Mouse (Mus musculus) right cerebral cortex, postnatal 10 days (tissue): Measurements from ENCODE around the gene 1700047I17Rik2.
"Not testable (repeated sequence)": the region's sequence is repeated elsewhere in the genome, so short reads cannot be mapped to it uniquely, and the experiment has no call there.

ENCODE experiments used
- DNase-seq, 2 experiments: peaks; one replicate each; pipeline ENCODE4 v3.0.0; 2021; ENCODE audit warnings: low spot score in 2 of 2

Gene 1700047I17Rik2

DNA sequence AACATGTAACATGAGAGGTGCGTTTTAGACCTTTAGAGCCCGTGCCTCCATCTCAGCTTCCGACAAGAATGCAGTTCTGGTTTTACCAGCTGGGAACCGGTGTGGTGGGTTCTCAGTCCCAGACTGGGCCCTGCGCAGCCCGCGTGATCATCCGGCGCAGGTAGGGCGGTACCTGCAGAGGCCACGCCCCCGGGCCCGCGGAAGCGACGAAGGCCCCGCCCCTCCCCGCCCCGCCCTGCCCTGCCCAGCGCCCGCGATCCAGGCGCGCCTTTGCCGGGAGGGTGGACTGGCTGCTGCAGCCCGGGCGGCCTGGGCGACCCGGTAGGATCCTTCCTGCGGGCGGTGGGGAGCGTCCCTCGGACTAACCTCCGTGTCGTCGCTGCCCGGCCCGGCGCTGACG, at the start of gene 1700047I17Rik2:
Gene 1700047I17Rik2, plus strand, starts transcription at position 287 of the 400 bp plus-strand sequence.
- not testable (repeated sequence) for DNase-seq

DNA sequence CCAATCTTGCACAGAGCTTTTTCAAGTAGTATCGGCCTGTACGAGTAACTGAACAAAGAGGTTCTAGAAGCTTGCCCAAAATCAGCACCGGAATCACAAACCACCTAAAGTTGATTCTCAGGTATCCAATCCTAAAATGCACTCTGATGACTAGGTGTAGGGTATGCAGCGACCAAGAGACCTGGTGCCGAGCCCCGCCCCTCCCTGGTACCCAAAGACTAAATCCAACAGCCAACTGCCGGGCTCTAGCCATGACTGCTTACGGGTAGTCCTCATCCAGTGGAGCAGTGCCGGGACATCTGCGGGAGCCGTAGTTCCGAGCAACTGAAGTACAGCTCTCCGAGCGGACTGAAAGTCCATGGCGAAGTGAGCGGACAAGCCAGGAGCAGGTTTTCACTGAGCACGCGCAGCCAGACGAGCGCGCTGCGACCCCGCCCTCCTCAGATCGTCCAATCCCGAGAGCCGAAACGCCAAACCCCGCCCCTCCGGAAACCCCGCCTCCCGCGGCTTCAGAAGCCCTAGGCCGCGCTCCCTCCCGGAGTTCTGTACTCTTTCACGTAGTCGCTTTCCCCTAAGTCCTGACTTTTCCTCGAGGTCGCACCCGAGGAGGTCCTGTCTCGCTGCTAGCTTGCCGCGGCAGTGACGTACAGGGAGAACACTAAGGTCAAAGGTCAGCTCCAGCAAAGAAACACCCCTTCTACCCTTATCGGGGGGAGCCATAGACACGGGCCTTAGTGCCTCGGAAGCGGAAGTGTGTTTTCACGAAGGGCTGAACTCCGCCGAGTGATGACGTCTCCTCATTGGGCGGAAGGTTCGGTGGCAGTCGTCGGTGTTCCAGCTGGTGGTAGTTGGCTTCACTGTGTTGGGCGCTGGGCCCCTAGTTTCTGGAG, 44.6 kb upstream of the 1700047I17Rik2 start, which contains the start of gene Srp54b:
Gene Srp54b, plus strand, starts transcription at position 546 of the 890 bp plus-strand sequence.
- not testable (repeated sequence) for DNase-seq

GRCm38 (mm10) chr12:55155449-55155783, 44.0 kb upstream of the 1700047I17Rik2 start:
- not testable (repeated sequence) for DNase-seq

GRCm38 (mm10) chr12:55167034-55167557, 32.3 kb upstream of the 1700047I17Rik2 start:
- not testable (repeated sequence) for DNase-seq

- DNase-seq = not testable (repeated sequence)
Observed at GRCm38 (mm10) chr12:55187686-55188085, 11.7 kb upstream of the 1700047I17Rik2 start.

DNA sequence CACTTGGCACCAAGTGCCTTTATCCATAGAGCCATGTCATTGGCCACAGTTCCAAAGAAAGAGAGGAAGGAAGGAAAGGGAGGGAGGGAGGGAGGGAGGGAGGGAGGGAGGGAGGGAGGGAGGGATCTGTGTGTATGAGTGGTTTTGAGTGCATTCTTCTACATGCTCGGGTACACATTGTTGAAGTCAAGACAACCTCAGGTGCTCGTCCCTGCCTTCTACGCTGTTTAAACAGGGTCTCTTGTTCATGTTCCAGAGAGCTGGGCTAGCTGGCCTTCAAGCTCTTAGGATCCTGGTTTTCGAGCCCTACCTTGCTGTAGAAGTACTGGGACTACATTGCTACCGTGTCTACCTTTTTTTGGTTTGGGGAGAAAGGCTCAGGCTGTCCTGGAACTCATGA, 10.3 kb upstream of the 1700047I17Rik2 start:
- not testable (repeated sequence) for DNase-seq

DNA sequence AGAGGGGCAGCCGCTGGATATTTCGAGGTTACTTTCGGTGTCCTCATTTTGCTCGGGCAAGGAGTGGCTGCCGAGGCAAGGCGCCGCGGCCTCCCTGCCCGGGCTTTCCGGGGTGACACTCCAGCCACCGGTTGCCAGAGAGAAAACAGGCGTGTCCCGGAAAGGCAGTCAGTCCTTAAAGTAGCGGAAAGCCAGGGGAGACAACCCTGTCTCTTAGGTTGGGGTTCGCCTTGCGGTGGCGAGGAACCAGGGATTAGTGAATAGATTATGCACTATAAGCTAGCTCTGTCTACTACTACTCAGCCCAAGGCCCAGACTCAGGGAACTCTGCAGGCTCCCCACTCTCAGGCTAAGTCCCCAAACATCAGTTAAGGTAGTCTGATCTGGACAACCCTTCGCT, 407 bp downstream of the 1700047I17Rik2 start:
- DNase-seq = not testable (repeated sequence)

DNA sequence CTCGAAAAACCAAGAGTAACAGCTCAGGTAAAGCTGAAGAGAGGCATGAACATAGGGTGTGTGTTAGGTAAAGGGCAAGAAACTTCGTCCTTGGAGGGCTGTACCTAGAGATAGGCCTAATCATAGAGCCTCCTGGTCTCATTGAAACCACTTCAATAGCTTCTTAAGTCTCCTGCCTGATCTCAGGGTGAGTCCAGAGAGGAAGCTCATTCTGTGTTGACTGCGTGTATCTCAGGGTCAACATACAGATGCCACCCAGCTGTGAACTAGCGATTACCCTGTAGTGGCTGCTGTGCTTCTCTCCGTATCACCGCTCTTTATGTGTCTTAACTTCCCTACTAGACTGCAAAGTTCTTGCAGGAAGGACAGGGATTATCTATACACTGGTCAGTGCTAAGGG, 13.6 kb downstream of the 1700047I17Rik2 start:
- DNase-seq = not testable (repeated sequence)

DNA sequence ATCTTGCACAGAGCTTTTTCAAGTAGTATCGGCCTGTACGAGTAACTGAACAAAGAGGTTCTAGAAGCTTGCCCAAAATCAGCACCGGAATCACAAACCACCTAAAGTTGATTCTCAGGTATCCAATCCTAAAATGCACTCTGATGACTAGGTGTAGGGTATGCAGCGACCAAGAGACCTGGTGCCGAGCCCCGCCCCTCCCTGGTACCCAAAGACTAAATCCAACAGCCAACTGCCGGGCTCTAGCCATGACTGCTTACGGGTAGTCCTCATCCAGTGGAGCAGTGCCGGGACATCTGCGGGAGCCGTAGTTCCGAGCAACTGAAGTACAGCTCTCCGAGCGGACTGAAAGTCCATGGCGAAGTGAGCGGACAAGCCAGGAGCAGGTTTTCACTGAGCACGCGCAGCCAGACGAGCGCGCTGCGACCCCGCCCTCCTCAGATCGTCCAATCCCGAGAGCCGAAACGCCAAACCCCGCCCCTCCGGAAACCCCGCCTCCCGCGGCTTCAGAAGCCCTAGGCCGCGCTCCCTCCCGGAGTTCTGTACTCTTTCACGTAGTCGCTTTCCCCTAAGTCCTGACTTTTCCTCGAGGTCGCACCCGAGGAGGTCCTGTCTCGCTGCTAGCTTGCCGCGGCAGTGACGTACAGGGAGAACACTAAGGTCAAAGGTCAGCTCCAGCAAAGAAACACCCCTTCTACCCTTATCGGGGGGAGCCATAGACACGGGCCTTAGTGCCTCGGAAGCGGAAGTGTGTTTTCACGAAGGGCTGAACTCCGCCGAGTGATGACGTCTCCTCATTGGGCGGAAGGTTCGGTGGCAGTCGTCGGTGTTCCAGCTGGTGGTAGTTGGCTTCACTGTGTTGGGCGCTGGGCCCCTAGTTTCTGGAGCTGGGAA, 30.5 kb downstream of the 1700047I17Rik2 start, which contains the start of gene Srp54c:
Gene Srp54c, plus strand, starts transcription at position 543 of the 894 bp plus-strand sequence.
- DNase-seq = not testable (repeated sequence)

GRCm38 (mm10) chr12:55230520-55230861, 31.1 kb downstream of the 1700047I17Rik2 start:
- DNase-seq = not testable (repeated sequence)

DNA sequence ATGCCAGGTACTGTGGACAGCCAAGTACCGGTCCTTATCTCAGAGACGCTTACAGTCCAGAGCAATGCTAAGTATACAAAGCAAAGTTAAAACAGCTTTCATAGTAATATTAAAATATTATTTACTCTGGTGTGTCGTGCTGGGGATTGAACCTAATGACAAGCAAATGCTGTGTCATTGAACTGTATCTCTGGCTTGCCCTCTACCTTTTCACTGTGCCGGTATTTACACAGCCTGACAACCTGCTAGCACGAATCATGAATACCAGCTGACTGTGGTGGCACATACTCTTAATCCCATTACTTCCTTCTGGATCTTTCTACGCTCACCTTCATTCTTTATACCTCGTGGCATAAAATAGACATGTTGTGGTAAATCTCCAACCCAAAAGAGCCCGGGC, 42.9 kb downstream of the 1700047I17Rik2 start:
- DNase-seq = not testable (repeated sequence)

- DNase-seq = not testable (repeated sequence)
Observed at GRCm38 (mm10) chr12:55261950-55262349, 62.6 kb downstream of the 1700047I17Rik2 start.

GRCm38 (mm10) chr12:55263385-55263784, 64.0 kb downstream of the 1700047I17Rik2 start:
- not testable (repeated sequence) for DNase-seq
